Mouse (Mus musculus) lung, postnatal 10 days (tissue): ENCODE results near the gene Gm16513.
"Not testable (repeated sequence)": the region's sequence is repeated elsewhere in the genome, so short reads cannot be mapped to it uniquely, and the experiment has no call there.

Experiments
- DNase-seq: peaks from one replicate; pipeline ENCODE4 v3.0.0; 2021

The Gm16513 gene

DNA sequence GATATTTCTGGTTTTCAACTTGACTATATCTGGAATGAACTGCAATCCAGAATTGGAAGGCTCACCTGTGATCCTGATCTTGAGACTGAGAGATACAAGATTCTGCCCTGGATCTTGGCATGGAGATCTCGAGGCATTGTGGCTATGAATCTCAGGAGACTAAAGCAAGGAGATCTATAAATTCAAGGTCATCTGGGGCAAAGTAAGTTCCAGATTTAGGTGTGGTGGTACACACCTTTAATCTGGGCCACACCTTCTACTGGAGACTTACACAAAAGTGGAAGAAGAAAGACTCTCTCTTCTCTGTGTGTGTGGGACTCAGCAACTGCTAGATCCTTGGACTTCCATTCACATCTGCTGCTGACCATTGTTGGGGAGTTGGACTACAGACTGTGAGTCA is at the start of gene Gm16513:
Gene Gm16513, plus strand, starts transcription at position 301 of the 400 bp plus-strand sequence.
- not testable (repeated sequence) for DNase-seq
